Mouse (Mus musculus): ENCODE measurements around the gene 1810024B03Rik.

DNA sequence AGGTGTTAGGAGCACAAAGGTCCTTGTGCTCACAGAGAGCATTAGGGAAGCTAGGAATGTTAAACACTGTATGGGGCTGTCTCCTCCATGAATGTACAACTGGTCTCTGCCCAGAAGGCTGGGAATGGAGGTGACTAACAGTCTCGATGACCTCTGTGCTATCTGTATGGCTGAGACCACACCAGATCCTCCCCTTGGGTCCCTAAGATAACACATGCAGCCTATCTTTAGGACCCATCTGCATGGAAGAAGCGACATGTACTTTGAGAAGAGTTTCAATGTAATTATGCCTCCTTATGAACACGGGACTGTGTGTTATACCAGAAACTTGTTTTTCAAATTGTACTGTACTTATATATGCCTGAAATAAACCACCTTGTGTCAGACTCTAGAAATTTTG is 62.4 kb downstream of the 1810024B03Rik start:
- TF ChIP-seq POLR2A (IDR thresholded peaks at IDR 0.05; ENCODE audit: insufficient read depth, low read depth, low read length) (no peak), CTCF (IDR thresholded peaks at IDR 0.05; ENCODE audit: insufficient read depth, low read depth, low read length) (no peak)

All from olfactory bulb, adult 2 months (tissue).